Mouse (Mus musculus): Measurements from ENCODE around the gene Ostc. TPM values are rescaled to one million over a fixed set of nuclear protein-coding genes. Genes with fewer than 3 reads are reported as not detected.

The Ostc gene
- total RNA-seq (2017) = 140 and 175 TPM in 2 replicates

GRCm38 (mm10) chr3:130708967-130709924, at the start of gene Ostc:
Gene Ostc (minus strand): TSS chr3:130709444.
- ATAC-seq (replicated peaks; ENCODE audit: low read depth, poor library complexity, severe bottlenecking) = peak; percentile 98

- no peak for ATAC-seq (replicated peaks; ENCODE audit: low read depth, poor library complexity, severe bottlenecking)
Observed at GRCm38 (mm10) chr3:130758157-130758841, 49.1 kb upstream of the Ostc start.

- no peak for ATAC-seq (replicated peaks; ENCODE audit: low read depth, poor library complexity, severe bottlenecking)
Observed at GRCm38 (mm10) chr3:130757117-130757852, 48.0 kb upstream of the Ostc start.

- no peak for ATAC-seq (replicated peaks; ENCODE audit: low read depth, poor library complexity, severe bottlenecking)
Observed at GRCm38 (mm10) chr3:130749206-130749605, 40.0 kb upstream of the Ostc start.

DNA sequence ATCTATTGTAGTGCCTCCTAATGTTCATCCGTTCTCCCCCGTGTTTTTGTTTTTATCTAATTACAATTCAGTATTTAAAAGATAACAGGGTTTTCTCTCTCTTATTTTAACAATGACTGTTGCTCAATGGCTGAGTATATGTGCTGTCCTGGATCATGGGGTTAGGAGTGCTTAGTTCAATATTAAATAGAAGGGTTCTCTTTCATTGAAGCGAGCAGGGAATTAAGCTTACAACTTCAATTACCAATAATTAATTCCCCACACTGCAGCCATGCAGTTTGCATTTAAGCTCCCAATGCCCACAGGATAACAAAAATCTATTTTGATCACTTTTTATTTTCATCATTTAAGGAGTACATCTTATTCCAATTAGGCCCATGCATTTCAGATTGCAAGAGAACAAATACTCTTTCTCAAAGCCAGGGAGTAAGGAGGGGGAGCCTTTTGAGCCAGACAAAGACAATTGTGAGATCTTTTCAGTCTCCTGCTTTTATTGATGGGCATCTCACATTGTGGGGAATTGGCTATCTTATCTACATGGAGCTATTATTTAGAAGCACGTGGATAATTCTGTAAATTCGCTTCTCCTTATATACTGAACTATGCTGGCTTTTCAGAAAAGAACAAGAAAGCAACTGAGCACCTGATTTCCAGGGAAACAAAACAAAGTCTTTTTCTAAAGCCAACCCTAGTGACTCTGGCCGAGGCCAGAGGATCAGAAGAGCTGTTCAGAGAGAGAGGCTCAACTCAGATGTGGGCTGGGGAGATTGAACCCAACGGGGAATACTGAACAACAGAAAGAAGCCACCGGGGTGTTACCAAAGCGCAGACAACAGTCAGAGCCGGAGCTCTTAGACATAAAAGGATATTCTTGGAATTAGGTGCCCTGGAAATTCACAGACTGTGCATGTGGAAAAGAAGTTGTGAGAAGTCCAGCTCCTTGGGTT, 37.7 kb upstream of the Ostc start:
- no peak for ATAC-seq (replicated peaks; ENCODE audit: low read depth, poor library complexity, severe bottlenecking)

DNA sequence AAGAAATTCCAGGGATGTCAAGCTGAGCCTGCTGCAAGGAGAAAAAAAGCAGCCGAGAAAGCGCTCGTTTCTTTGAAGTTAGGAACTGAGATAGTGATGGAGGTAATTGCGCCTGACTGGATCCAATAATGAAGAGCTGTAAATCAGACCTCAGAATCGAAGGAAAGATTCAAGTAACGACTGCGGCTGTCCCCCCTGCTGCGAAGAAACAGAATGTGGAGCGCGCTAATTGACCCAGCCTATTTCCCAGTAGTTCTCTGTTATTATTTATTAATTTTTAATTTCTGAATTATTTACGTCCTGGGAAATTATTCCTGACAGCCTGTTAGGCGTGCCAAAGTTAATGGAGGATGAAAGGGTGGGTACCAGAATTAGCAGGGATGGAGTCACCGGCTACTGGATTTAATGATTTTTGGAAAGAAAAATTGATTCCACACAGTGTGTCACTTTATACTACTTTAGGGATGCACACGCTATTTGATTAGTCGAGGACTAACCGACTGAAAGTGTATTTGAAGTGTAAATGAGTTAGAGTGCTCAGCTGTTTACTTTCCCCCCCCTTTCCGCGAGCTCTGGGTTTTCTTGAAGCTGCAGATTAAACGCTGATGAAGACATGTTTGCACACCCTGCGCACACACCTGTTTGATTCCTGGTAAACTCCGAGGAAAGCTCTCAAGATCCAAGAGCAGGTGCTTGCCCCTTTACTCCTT, 28.6 kb upstream of the Ostc start:
- no peak for ATAC-seq (replicated peaks; ENCODE audit: low read depth, poor library complexity, severe bottlenecking)

DNA sequence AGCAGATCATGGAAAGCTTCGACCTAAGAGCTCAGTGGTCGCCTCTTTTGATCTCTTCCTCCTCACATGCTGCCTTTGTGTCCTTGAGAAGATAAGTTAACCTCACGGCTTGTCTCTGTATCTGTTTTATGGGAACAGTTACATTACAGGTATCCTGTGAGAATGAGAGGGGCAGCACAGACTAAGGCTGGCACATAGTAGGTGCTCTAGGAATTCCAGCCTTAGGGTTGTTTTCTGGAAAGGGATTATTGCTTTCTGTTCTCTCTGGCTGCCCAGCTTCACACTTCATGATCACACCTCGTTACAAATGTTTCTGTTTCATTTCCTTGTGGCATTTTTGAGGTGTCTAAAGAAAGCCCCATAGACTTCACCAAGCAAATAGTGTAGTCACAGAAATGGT, 27.5 kb upstream of the Ostc start:
- no peak for ATAC-seq (replicated peaks; ENCODE audit: low read depth, poor library complexity, severe bottlenecking)

GRCm38 (mm10) chr3:130730189-130730653, 21.0 kb upstream of the Ostc start, which contains the start of gene Rpl34:
Gene Rpl34 (minus strand): TSS chr3:130730398.
- peak; percentile 95 for ATAC-seq (replicated peaks; ENCODE audit: low read depth, poor library complexity, severe bottlenecking)

DNA sequence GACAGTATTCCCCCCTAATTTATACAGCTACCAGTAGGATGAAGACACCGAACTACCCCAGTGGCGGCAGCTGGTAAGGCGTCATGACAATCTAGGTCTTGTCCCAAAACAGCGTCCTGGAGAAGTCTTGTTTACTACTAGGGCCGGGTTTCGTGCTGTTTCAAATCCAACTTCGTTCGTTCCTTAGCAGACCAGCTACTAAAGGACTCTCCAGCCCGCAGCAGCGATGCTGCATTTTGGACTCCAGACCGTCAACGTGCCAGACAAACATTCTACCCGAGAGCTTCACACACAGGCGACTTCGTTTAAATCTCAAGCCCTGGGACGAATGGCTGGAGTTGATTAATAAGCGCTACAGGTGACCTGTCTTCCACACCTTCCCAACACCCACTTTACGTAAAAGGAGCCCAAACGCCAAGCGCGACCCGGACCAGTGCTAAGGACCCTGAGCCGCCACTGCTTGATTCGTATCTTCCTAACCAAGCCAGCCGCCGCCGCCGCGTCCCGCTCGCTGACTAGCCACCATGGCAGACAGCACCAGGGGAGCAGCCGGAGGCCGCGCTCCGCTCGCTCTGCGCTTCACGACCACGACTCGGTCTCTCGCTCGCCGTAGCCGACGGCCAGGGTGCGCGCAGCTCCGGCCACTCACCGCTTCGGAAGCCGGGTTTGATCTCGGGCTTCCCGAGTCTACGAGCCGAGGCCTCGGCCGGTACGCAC, 20.4 kb upstream of the Ostc start:
- ATAC-seq (replicated peaks; ENCODE audit: low read depth, poor library complexity, severe bottlenecking) = peak; percentile 48

DNA sequence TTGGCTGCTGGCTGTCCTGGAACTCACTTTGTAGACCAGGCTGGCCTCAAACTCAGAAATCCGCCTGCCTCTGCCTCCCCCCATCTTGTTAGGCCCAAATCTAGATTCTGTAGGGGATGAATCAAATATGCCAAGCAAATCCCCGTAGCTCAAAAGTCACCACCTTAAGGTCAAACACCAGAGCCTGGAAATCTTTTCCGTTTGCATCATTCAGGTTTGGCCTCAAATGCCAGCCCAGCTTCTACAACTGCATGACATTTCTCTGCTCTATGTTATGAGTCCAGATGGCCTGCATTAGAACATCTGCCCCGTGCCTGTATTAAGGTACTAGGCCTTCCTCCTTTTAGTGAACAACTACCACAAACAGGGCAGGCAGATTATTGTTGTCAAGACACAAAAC, 18.4 kb upstream of the Ostc start:
- no peak for ATAC-seq (replicated peaks; ENCODE audit: low read depth, poor library complexity, severe bottlenecking)

DNA sequence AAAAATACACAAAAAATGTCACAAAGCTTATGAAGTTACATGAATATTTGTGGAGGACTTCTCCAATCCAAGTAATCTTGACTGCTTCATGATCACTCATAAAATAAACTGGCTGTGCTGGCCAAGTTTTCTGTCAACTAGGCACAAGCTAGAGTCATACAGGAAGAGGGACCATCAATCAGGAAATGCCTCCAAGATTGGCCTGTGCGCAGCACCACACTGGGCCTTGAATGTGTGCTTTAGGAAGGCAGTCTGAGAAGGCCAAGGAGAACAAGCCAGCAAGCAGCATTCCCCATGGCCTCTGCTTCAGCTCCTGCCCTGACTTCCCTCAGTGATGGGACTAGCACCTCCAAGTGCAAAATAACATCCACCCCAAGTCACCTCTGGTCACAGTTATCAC, 17.8 kb upstream of the Ostc start:
- ATAC-seq (replicated peaks; ENCODE audit: low read depth, poor library complexity, severe bottlenecking) = no peak

GRCm38 (mm10) chr3:130725718-130726117, 16.5 kb upstream of the Ostc start:
- ATAC-seq (replicated peaks; ENCODE audit: low read depth, poor library complexity, severe bottlenecking) = no peak

DNA sequence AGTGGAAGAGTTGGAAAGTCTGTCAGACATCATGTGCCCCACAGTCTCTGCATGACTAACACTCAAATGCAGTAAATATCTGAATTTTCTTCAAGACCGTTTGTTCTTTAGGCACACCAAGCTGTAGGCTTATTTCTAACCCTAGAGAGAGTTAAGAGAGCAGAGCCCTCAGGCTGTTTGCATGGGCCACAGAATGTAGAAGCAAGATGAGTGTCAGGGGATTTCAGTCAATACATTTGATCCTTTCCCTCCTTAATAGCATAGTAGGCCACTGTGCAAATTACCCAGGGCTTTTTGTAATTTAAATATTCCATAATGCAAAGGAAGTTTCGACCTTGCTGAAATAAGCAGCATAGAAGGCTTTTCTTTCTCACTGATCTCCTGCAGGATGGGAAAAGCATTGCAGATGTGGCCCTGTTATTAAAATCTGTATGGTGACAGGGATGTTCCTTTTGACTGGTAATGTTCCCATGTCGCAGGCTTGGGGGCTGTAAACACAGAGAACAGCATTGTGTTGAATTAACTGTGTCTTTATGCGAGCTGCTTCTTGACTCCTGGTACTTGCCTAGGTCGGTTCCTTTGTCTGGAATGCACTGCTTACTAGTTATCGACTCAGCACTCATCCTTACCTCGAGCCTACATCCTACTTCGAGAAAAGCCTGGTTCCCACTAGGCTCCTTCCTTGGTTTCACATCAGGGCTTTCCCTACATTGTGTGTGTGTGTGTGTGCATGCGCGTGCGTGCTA, 13.7 kb upstream of the Ostc start:
- no peak for ATAC-seq (replicated peaks; ENCODE audit: low read depth, poor library complexity, severe bottlenecking)

DNA sequence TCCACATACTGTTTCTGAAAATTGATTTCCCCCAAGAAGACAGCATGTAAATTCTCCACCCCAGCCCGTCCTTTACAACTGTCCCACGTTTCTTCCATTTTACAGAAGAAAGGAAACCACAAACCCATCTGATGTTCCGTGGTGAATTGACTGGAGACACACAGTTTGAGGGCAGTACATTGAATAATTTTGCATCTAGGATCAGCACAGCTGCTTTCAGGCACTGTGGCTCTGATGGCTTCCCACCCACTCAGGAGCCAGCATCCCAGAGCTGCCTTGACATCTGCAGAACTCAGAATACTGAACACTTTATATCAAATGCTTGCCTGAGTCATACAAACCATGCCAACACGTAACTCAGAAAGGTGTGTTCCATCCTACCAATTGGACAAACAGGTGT, 11.0 kb upstream of the Ostc start:
- ATAC-seq (replicated peaks; ENCODE audit: low read depth, poor library complexity, severe bottlenecking) = peak; percentile 44

DNA sequence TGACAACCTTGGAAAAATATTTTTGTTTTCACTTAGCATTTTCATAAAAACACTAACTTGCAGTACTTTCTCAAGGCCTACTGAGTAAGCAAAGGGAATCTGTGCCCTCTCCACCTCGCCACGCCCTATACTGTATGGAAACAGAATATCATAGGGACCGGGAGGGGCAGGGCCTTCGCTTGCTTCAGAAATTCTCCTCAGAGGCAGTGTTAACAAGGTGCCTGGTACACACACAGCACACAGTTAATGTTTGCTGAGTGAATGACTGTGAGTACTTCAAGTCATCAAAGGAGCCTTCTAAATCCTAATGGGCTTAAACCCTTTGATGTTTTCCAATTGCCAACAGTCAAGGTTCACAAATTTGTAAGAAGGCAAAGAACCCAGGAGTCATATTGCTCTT, 9.6 kb upstream of the Ostc start:
- no peak for ATAC-seq (replicated peaks; ENCODE audit: low read depth, poor library complexity, severe bottlenecking)

DNA sequence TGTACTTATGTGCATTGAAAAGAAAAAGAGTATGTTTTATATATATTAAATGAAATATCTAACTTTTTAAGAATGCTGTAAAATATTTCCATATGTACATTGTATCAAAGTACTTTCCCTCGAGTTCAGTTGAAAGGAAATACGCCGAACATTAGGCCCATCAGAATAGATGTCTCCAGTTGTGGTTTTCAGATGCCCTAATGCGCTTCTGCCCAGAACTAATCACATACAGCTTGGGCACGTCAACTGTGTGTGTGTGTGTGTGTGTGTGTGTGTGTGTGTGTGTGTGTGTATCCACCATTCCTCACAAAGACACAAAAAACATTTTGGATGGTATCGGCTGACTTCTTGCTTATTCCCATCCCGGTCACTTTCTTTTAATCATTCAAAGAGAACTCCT, 7.3 kb upstream of the Ostc start:
- no peak for ATAC-seq (replicated peaks; ENCODE audit: low read depth, poor library complexity, severe bottlenecking)

DNA sequence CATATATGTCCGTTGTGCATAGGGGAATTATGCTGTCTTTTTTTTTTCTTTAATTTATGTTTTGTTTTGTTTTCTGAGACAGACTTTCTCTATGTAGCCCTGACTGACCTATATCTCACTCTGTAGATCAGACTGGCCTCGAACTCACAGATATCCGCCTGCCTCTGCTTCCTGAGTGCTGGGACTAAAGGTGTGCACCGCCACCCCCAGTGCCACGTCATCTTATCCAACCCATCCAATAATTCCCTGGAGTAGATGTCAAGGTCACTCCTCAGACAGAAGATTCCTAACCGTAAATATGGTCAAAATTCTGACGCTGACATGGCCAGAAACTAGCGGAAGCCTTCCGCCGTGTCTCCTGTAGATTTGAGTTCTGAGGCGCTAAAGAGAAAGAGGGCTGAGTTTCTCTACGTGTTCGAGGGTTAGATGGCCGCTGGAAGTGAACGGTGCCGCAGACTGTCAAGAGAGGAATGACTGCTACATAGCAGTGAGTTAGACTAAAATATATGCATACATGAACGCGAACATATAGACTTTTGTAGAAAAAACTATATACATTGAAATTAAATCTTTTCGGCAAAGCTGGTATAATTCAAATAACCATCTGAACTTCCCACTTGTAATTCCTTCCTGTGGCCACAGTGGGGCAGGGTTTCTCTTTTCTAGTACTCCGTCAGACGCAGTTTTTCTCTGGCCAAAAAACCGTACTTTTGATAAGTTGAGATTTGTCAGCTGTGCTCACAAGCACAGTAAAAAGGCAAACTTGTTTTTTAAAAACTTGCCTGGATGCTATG, 5.7 kb upstream of the Ostc start:
- ATAC-seq (replicated peaks; ENCODE audit: low read depth, poor library complexity, severe bottlenecking) = peak; percentile 90
